Mouse (Mus musculus) hindbrain, embryonic 12.5 days (tissue): ENCODE measurements around the gene Sergef. TPM values are rescaled to one million over a fixed set of nuclear protein-coding genes. Genes with fewer than 3 reads are reported as not detected.

ENCODE experiments used
- ATAC-seq: fragments of 200-750 bp; cut with Nextera tagmentation; 2 replicates; pipeline ENCODE4 v1.8.0; 2017; ENCODE audit warnings: moderate TSS enrichment; ENCODE audit not compliant: low FRiP score
- H3K27ac ChIP-seq: fragments of 300-500 bp; sonication (generic); 2 replicates; pipeline ENCODE4 v1.5.1; 2016; ENCODE audit warnings: mild to moderate bottlenecking
- H3K27me3 ChIP-seq: fragments of 300-500 bp; sonication (generic); 2 replicates; pipeline ENCODE4 v1.6.1; 2016; ENCODE audit warnings: mild to moderate bottlenecking
- H3K36me3 ChIP-seq: fragments of 300-500 bp; sonication (generic); 2 replicates; pipeline ENCODE4 v1.6.1; 2016; ENCODE audit warnings: mild to moderate bottlenecking
- H3K4me1 ChIP-seq: fragments of 300-500 bp; sonication (generic); 2 replicates; pipeline ENCODE4 v1.6.1; 2016
- H3K4me2 ChIP-seq: fragments of 300-500 bp; sonication (generic); replicated peaks from 2 replicates; pipeline ENCODE4 v1.6.1; 2016; ENCODE audit warnings: mild to moderate bottlenecking
- H3K4me3 ChIP-seq: fragments of 300-500 bp; sonication (generic); 2 replicates; pipeline ENCODE4 v1.5.1; 2016; ENCODE audit warnings: mild to moderate bottlenecking
- H3K9ac ChIP-seq: fragments of 300-500 bp; sonication (generic); 2 replicates; pipeline ENCODE4 v1.6.1; 2016; ENCODE audit warnings: mild to moderate bottlenecking, moderate library complexity
- H3K9me3 ChIP-seq: fragments of 300-500 bp; sonication (generic); replicated peaks from 2 replicates; pipeline ENCODE4 v1.6.1; 2016; ENCODE audit warnings: mild to moderate bottlenecking
- WGBS: fragments of 180-500 bp; shearing (Covaris S2); methylation state at CpG from one replicate; pipeline ENCODE4 v1.1.7; 2016; 5-methylcytosine and 5-hydroxymethylcytosine counted together
- polyA plus RNA-seq: library from polyadenylated mRNA; unstranded; fragments of >200 nt; fragmentation: Nextera tagmentation; extraction: Ambion mirVana; gene quantifications from 2 replicates; pipeline ENCODE4 v1.2.1, GENCODE M21; 2016

Gene Sergef
- polyA plus RNA-seq, 1 experiment from 2014 or later = 18.9 TPM

DNA sequence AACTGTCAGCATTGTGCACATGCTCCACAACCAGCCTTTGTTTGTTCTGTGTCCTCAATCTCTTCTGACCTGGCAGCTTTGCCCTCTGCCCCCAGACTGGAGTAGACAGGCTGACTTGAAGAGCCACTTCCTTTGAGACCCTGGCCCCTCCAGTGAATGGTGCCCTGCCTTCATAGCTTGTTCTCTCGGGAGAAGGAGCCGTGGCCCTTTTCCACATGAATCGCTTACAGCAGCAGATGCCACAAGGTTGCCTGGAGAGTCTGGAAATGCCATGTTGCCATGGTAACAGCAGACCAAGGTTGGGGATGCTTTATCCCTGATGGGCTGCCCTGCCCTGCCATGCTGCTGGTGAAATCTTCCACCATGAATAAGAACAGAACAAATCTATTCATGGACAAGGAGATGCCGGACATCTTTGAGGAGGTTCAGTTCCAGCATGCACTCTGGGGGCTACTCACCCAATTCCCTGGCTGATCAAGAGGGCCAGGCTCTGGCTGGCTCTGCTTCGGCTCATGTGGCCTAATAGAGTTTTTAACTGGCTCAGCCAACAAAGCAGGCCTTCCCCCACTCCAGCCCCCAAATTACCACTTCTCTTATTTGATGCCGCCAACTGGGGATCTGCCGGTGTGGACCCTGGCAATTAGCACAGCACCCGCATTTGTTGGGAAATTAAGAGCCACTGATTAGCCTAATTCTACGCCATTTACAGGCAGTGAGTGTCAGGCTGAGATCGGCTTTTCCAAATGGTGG lies 185.5 kb downstream of the Sergef start:
- peaks cover 24% of the 10 kb centered on the region for H3K4me1 ChIP-seq
- peak; percentile 86 for ATAC-seq
- H3K4me2 ChIP-seq = no peak overlapping the region
- WGBS = 26% methylated on average over 10 of the region's 10 CpGs
- H3K4me3 ChIP-seq = no peak overlapping the region
- no peaks in the 10 kb centered on the region for H3K36me3 ChIP-seq
- H3K9ac ChIP-seq = no peak overlapping the region
- H3K27ac ChIP-seq = peak overlapping the region; percentile 70
- no peaks in the 10 kb centered on the region for H3K27me3 ChIP-seq
- no peaks in the 10 kb centered on the region for H3K9me3 ChIP-seq

DNA sequence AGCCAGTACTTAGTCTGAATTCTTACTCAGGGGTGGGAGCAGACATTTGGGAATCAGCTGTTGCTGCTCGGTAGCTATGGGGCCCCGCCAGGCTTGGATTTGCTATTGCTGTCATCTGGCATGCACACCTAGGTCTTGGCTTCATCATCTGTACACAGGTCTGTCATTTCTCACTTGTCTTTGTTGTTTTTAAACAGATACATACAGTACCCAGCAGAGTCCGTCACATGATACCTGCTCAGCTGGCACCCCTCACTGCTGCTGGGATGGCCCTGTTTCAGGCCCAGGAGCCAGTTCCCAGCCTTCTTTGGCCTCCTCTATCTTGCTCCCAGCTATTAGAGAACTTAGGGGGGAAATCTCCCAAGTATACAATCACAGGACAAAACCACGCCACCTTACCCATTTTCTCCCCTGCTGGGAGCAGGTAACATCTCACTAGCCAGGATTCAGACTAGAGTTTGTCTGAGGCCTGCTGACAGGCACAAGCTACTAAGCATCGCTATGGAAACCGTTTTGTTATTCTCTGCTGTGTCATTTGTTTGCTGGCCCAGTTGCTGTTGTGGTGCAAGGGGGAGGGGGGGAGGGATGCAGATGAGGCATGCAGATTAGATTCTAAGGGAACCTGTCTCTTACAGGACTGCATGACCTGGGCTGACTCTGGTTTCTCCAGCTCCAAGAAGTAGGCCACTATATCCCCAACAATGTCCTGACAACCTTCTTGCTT lies 190.5 kb downstream of the Sergef start:
- ATAC-seq = peak; percentile 61; the same call in 1 of the 2 replicates
- Histone ChIP-seq H3K27ac (0 out of 2 replicates have a peak overlapping the region, but pooled peaks have one; percentile 19), H3K4me1 (peaks cover 31% of the 10 kb centered on the region), H3K9ac (no peak overlapping the region), H3K4me2 (no peak overlapping the region), H3K36me3 (no peaks in the 10 kb centered on the region), H3K27me3 (no peaks in the 10 kb centered on the region), H3K9me3 (no peaks in the 10 kb centered on the region), H3K4me3 (no peak overlapping the region)
- 43% methylated on average over 6 of the region's 6 CpGs for WGBS

DNA sequence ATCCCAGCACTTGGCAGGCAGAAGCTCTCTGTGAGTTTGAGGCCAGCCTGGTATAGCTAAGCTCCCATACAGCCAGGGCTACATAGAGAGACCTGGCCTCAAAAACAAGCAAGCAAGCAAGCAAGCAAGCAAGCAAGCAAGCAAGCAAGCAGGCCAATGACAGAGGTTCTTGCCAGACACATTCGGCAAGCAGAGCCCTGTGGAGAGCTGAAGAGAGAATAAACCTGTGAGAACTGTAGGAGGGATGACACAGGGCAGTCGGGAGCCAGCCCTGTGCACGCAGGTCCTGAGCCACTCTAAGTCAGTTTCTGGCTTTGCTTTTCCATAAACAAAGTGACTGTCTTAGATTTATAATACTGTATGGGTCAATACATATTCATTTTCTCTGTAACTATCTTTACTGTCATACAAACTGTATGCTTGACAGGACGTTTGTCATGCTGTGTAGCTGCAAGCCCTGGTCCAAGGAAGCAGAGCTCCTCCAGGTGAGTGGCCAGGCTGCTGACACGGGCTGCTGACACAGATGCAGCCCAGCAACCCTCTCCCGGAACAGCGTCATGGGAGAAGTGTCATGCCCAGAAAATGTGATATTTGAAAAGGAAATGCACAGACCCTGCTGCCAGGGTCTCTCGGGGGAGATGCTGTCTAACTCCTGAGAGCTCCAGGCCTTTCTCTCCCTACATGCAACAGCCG lies 192.0 kb downstream of the Sergef start:
- H3K27ac ChIP-seq = peak overlapping the region; percentile 0; the same call in 1 of the 2 replicates
- no peaks in the 10 kb centered on the region for H3K36me3 ChIP-seq
- 53% methylated on average over 9 of the region's 9 CpGs for WGBS
- peaks cover 23% of the 10 kb centered on the region for H3K4me1 ChIP-seq
- H3K4me2 ChIP-seq = no peak overlapping the region
- no peaks in the 10 kb centered on the region for H3K9me3 ChIP-seq
- H3K4me3 ChIP-seq = no peak overlapping the region
- H3K27me3 ChIP-seq = no peaks in the 10 kb centered on the region
- H3K9ac ChIP-seq = no peak overlapping the region
- ATAC-seq = no peak

DNA sequence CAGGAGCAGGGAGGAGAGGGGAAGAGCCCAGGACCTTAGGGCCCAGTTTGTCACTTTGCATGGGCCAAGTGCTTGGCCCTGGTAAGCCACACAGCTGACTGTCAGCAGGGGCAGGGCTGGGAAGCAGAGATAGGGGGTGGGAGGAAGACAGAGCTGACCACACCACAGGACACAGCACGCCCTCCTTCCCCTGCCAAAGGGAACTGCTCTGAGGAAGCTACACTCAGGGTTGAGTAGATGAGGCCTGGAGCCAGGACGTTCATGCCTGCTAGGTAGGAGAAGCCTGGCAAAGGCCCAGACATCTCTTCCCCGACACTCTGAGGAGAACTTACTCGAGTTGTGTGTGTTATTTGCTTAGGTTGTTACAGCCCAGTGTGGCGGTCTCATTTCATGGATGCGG lies 193.7 kb downstream of the Sergef start:
- no peak for ATAC-seq
- 82% methylated on average over 6 of the region's 6 CpGs for WGBS
- no peaks in the 10 kb centered on the region for H3K27me3 ChIP-seq

DNA sequence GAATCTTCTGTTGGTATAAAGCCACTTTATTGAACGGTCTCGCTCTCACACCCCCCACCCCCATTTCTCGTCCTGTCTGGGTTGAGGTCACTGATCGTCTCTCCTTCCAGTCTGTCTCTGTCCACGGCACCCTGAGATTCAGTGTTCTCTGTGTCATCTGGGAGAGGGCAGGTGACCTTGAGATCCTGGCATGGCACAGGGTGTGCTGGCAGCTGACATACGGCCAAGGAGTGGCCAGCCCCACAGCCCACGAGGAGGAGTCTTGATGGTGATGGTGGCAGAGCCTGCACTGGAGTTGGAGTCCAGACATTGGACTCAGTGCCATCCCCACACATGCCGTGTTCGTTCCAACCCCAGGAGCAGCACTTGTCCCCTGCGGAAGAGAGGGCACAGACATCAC lies 196.4 kb downstream of the Sergef start:
- Histone ChIP-seq H3K9ac (no peak overlapping the region), H3K4me1 (peaks cover 7% of the 10 kb centered on the region), H3K27me3 (no peaks in the 10 kb centered on the region), H3K4me3 (no peak overlapping the region), H3K9me3 (no peaks in the 10 kb centered on the region), H3K4me2 (no peak overlapping the region), H3K36me3 (no peaks in the 10 kb centered on the region), H3K27ac (no peak overlapping the region)
- 85% methylated on average over 10 of the region's 10 CpGs for whole genome bisulfite sequencing
- no peak for ATAC-seq

More for the DNA sequence above, 193.7 kb downstream of the Sergef start:
- no peak overlapping the region for H3K4me3 ChIP-seq
- no peak overlapping the region for H3K4me2 ChIP-seq
- no peak overlapping the region for H3K9ac ChIP-seq
- peaks cover 23% of the 10 kb centered on the region for H3K4me1 ChIP-seq
- no peak overlapping the region for H3K27ac ChIP-seq
- H3K9me3 ChIP-seq = no peaks in the 10 kb centered on the region
- no peaks in the 10 kb centered on the region for H3K36me3 ChIP-seq

DNA sequence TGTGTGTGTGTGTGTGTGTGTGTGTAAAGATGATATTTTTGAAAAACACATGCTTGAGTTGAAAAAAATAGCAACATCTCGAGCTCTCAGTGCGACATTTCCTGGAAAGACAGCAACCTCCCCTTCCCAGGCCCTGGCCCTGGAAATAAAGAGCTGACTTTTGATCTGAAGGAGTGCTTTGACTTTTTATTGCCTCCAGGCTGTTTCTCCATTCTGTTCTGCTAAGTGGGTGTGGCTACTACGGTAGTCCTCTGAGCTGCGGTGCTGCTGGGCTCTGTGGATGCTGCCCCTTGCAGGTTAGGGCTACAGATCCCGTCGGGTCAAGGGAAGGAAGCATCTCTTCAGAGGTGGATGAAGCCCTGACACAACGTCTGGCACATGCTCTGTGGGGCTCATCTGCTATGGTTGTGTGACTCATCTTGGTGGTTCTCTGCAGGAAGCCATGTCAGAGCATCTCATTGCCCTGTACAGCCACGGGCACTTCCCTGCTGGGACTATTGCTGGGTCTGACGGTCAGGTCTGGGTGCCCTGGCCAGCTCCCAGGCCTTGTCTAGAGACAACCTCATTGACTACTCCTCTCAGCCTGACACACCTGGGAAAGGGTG lies 201.0 kb downstream of the Sergef start:
- Histone ChIP-seq H3K36me3 (no peaks in the 10 kb centered on the region), H3K4me1 (peaks cover 4% of the 10 kb centered on the region)

DNA sequence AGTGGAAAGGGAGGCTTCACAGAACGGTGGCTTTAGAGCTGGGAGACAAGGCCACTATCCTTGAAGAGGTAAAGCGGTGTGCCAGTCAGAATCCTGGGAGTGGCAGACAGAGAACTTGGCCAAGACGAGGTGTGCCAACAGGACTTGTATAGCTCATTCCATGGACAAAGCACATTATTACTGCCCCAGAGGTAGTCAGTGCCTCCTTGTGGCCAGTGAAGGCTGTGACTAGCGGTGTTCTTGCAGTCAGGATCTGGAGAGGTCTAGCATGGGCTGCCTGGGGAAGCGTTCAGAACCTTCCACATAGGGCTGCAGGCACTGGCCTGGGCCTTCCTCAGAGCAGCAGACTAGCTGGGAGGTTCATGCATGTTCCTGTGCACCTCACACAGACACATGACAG lies 203.8 kb downstream of the Sergef start:
- 94% methylated on average over 5 of the region's 5 CpGs for WGBS
- Histone ChIP-seq H3K27ac (no peak overlapping the region), H3K9ac (no peak overlapping the region), H3K4me3 (no peak overlapping the region), H3K4me1 (peaks cover 7% of the 10 kb centered on the region), H3K36me3 (no peaks in the 10 kb centered on the region), H3K9me3 (no peaks in the 10 kb centered on the region), H3K4me2 (no peak overlapping the region), H3K27me3 (no peaks in the 10 kb centered on the region)
- ATAC-seq = no peak

More for the DNA sequence above, 201.0 kb downstream of the Sergef start:
- Histone ChIP-seq H3K4me2 (no peak overlapping the region), H3K4me3 (no peak overlapping the region), H3K27me3 (no peaks in the 10 kb centered on the region), H3K9ac (no peak overlapping the region), H3K9me3 (no peaks in the 10 kb centered on the region), H3K27ac (no peak overlapping the region)
- WGBS = 66% methylated on average over 9 of the region's 9 CpGs
- no peak for ATAC-seq

DNA sequence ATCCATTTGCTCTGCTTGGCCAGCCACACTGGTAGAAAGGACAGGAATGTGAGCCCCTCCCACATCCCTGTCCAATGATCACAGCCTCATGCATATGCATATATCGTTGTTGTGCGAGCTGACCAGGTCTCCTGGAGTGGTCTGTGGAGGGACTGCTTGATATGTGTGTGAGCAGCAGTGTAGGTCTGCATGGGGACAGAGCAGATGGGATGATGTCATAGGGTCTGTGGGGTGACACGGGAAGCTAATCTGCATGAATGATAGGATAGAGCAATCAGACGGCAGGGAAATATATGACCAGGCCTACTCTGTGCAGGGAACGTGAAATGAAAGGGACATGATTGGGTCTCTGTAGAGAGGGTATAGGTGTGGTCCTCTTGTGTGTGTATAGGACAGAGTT lies 205.7 kb downstream of the Sergef start:
- H3K4me2 ChIP-seq = no peak overlapping the region
- H3K4me3 ChIP-seq = no peak overlapping the region
- H3K27me3 ChIP-seq = no peaks in the 10 kb centered on the region
- no peaks in the 10 kb centered on the region for H3K9me3 ChIP-seq
- H3K9ac ChIP-seq = no peak overlapping the region
- WGBS = 47% methylated on average over 5 of the region's 5 CpGs
- no peak overlapping the region for H3K27ac ChIP-seq
- H3K4me1 ChIP-seq = peaks cover 7% of the 10 kb centered on the region
- peak; percentile 81 for ATAC-seq
- H3K36me3 ChIP-seq = no peaks in the 10 kb centered on the region

DNA sequence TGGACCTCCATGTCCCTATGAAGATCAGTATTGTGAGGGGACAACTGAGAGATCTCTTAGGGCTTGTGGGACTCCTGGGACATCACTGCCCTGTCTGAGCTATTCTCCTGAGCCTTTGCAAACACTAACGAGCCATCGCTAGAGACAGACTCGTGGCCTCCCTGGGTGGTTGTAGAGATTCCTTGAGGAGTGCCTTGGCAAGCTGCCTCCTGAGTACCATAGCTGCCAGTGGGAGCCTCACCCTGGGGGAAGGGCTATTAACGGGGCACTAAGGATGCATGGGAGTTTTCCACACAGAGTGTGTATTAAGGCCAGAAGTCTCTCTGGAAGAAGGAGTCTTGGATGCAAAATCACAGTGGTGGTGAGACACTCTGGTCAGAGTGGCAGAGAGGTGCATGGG lies 214.6 kb downstream of the Sergef start:
- 0 out of 2 replicates have a peak, but pooled peaks cover 7% of the 10 kb centered on the region for H3K36me3 ChIP-seq
- peaks cover 27% of the 10 kb centered on the region for H3K4me1 ChIP-seq
- no peak overlapping the region for H3K9ac ChIP-seq
- 76% methylated on average over 4 of the region's 4 CpGs for WGBS
- H3K27ac ChIP-seq = no peak overlapping the region
- no peak overlapping the region for H3K4me2 ChIP-seq
- H3K4me3 ChIP-seq = no peak overlapping the region
- 0 out of 2 replicates have a peak, but pooled peaks cover 8% of the 10 kb centered on the region for H3K27me3 ChIP-seq
- no peak for ATAC-seq
- H3K9me3 ChIP-seq = no peaks in the 10 kb centered on the region

DNA sequence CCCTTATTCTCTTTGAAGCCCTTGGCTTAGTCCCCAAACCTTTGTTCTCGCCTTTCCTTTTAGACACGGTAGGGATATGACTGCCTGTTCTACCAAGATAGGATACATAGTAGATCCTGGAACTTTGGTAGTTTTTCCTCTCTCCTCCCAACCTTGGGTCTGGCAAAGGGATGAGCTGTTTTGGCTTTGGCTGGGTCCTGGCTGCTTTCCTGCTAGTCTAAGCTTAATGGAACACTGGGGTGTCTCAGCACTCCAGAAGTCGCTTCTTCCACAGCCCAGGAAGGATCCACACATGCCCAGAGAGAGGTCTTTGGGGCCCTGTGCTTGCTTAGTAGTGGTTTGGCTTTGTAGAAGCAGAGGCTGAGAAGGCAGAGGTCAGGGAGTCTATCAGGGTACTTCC lies 215.7 kb downstream of the Sergef start:
- 77% methylated on average over 3 of the region's 3 CpGs for WGBS
- Histone ChIP-seq H3K36me3 (0 out of 2 replicates have a peak, but pooled peaks cover 7% of the 10 kb centered on the region), H3K27me3 (0 out of 2 replicates have a peak, but pooled peaks cover 8% of the 10 kb centered on the region), H3K4me2 (no peak overlapping the region), H3K9me3 (no peaks in the 10 kb centered on the region), H3K4me3 (no peak overlapping the region), H3K4me1 (peaks cover 27% of the 10 kb centered on the region), H3K9ac (no peak overlapping the region), H3K27ac (no peak overlapping the region)
- ATAC-seq = no peak

DNA sequence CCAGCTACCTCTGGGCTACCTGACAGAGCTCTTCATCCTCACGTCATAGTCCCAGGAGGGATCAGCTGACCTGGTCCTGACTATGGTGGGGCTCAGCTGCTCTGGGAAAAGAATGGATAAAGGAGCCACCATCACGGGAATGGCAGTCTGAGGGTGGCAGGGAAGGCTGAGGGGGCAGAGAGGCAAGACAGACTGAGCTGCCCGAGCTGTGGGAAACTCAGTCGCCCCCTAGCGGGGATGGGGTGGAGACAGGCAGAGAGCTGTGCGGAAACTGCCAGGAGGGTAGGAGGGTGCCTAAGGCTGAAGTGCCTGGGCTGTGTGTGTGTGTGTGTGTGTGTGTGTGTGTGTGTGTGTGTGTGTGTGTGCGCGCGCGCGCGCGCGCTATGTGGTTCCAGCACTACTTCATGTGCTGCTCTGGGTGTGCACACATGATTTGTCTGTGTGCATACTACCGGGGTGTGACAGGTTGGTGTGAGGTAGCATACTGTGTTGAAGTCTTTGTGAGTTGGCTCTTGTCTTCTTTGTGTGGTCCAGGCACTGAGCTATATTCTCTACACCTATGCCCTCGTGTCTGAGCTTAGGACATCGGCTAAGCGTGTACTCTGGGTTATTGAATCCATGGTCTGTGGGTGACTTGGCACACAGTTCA lies 216.7 kb downstream of the Sergef start:
- 50% methylated on average over 18 of the region's 18 CpGs for WGBS
- Histone ChIP-seq H3K4me1 (peaks cover 36% of the 10 kb centered on the region), H3K27ac (peak overlapping the region; percentile 78), H3K36me3 (0 out of 2 replicates have a peak, but pooled peaks cover 5% of the 10 kb centered on the region), H3K27me3 (0 out of 2 replicates have a peak, but pooled peaks cover 8% of the 10 kb centered on the region), H3K4me3 (no peak overlapping the region), H3K4me2 (peak overlapping the region; percentile 33), H3K9ac (no peak overlapping the region), H3K9me3 (no peaks in the 10 kb centered on the region)
- ATAC-seq = peak; percentile 76
